Comparison of ENCODE assay signal across 8 mouse cellular contexts in the genomic region with DNA sequence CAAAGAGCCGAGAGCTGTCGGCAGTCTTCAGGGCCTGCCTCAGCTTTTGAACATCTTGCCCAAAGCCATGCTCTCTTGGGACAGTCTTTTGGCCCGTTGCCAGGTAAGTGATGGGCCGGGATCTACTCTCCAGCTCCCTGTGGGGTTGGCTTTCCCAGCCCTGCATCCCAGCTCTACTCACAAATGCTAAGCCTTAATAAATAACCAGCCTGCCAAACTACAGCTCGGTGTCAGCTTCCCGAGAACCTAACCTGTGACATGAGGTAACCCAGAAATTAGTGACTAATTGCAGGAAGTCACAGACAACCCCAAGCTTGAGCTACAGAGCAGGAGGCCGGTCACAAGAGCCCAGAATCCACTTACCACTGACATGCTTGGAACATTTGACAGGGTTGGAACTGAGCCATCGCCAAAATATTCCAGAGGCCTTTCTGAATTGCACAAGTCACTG.
A peak's percentile ranks its signal among the peaks of the same experiment; 100 is the strongest.
DNase-seq lines count a peak whose midpoint lies in the region; ATAC-seq and TF ChIP-seq lines count a peak whose summit lies in the region.

No protein-coding gene starts in this region.

- no peak overlapping the region for H3K9ac ChIP-seq in midbrain, postnatal 0 days (replicated peaks; ENCODE audit: low read length, poor library complexity, severe bottlenecking)
- H3K9ac ChIP-seq in midbrain, embryonic 16.5 days (ENCODE audit: low read depth, low read length), result no peak overlapping the region

- WGBS in midbrain, postnatal 0 days, result 64% methylated on average over 8 of the region's 8 CpGs
- 48% methylated on average over 8 of the region's 8 CpGs for WGBS in midbrain, embryonic 16.5 days

- no peak overlapping the region for H3K4me3 ChIP-seq in midbrain, postnatal 0 days (ENCODE audit: low read depth, low read length)
- no peak overlapping the region for H3K4me3 ChIP-seq in midbrain, embryonic 16.5 days (ENCODE audit: low read depth, low read length)

- no peaks in the 10 kb centered on the region for H3K36me3 ChIP-seq in midbrain, postnatal 0 days (ENCODE audit: insufficient read depth, low read length)
- no peaks in the 10 kb centered on the region for H3K36me3 ChIP-seq in midbrain, embryonic 16.5 days (ENCODE audit: control insufficient read depth, insufficient read depth, low read length)

- TF ChIP-seq CTCF in midbrain, postnatal 0 days (IDR thresholded peaks at IDR 0.05), result no peak

- no peak overlapping the region for H3K27ac ChIP-seq in midbrain, postnatal 0 days (ENCODE audit: low read depth, low read length)
- no peak overlapping the region for H3K27ac ChIP-seq in midbrain, embryonic 16.5 days (ENCODE audit: low read length)

- H3K9me3 ChIP-seq in midbrain, postnatal 0 days (ENCODE audit: low read length), result no peaks in the 10 kb centered on the region
- no peaks in the 10 kb centered on the region for H3K9me3 ChIP-seq in midbrain, embryonic 16.5 days (replicated peaks; ENCODE audit: control insufficient read depth, low read length, poor library complexity, severe bottlenecking)

- no peaks in the 10 kb centered on the region for H3K4me1 ChIP-seq in midbrain, postnatal 0 days (ENCODE audit: insufficient read depth, low read length)
- H3K4me1 ChIP-seq in midbrain, embryonic 16.5 days (ENCODE audit: control insufficient read depth, insufficient read depth, low read length), result no peaks in the 10 kb centered on the region; the same call in 1 of the 2 replicates

- ATAC-seq in midbrain, postnatal 0 days (ENCODE audit: low FRiP score), result no peak
- ATAC-seq in midbrain, embryonic 16.5 days, result no peak
- ATAC-seq in cerebellum, adult (ENCODE audit: insufficient number of reproducible peaks, low FRiP score, low TSS enrichment), result peak; percentile 61

- H3K4me2 ChIP-seq in midbrain, postnatal 0 days (ENCODE audit: low read depth, low read length, poor library complexity, severe bottlenecking), result no peak overlapping the region
- H3K4me2 ChIP-seq in midbrain, embryonic 16.5 days (ENCODE audit: low read length), result no peak overlapping the region

- peak; percentile 52 for DNase-seq in midbrain, postnatal 0 days (ENCODE audit: low spot score)
- peak; percentile 28 for DNase-seq in heart, adult 8-10 months (ENCODE audit: low spot score)
- peak; percentile 56 to 69 for DNase-seq in lung, adult 18-20 months
- DNase-seq in thymus, adult 18-20 months, result no peak
- DNase-seq in c-Kit-positive CD71-positive TER-119-positive erythroid progenitor cells, embryonic 14.5 days (ENCODE audit: low spot score), result no peak
- no peak for DNase-seq in thymus, postnatal 10 days (ENCODE audit: low spot score in 2 of 2)

- H3K27me3 ChIP-seq in midbrain, postnatal 0 days (ENCODE audit: insufficient read depth, low read length), result no peaks in the 10 kb centered on the region
- H3K27me3 ChIP-seq in midbrain, embryonic 16.5 days (ENCODE audit: control insufficient read depth, insufficient read depth, low read depth, low read length), result no peaks in the 10 kb centered on the region

Comparison
In these comparisons a context has a peak if more than half of its experiments do, and no peak if none do; other contexts are left out.
1. DNase-seq: peak in midbrain, postnatal 0 days (single experiment), heart, adult 8-10 months (single experiment) and lung, adult 18-20 months (2 of 2); none in thymus, adult 18-20 months (0 of 2), c-Kit-positive CD71-positive TER-119-positive erythroid progenitor cells, embryonic 14.5 days (single experiment) and thymus, postnatal 10 days (0 of 2).